In genomic region chr12:36793799-36794198, GRCm38 (mm10) we compare ENCODE assay signal across 19 mouse cellular contexts.
DNase-seq lines count a peak whose midpoint lies in the region; ATAC-seq and TF ChIP-seq lines count a peak whose summit lies in the region.
"Had no signal": no experiment of that assay in that cellular context is flagged by ENCODE, and none has a peak within 500 bp of the region (broad histone marks: within the 10 kb centered on the region; RNA-seq: fewer than 3 reads in every experiment).

No protein-coding gene starts in this region.

- no peak overlapping the region for H3K4me3 ChIP-seq in forebrain, embryonic 10.5 days
- no peak overlapping the region for H3K4me3 ChIP-seq in forebrain, postnatal 0 days (ENCODE audit: low read depth, low read length)
- no peak overlapping the region for H3K4me3 ChIP-seq in forebrain, embryonic 13.5 days
- H3K4me3 ChIP-seq in limb, embryonic 14.5 days (replicated peaks; ENCODE audit: low read length): no peak overlapping the region
- H3K4me3 ChIP-seq: embryonic facial prominence, embryonic 15.5 days; heart, embryonic 13.5 days; hindbrain, embryonic 10.5 days; left cerebral cortex, adult 2 months; liver, embryonic 15.5 days; midbrain, embryonic 12.5 days had no signal

- H3K27ac ChIP-seq in forebrain, embryonic 10.5 days: no peak overlapping the region
- no peak overlapping the region for H3K27ac ChIP-seq in forebrain, postnatal 0 days (ENCODE audit: low read depth, low read length)
- H3K27ac ChIP-seq in forebrain, embryonic 13.5 days: no peak overlapping the region
- no peak overlapping the region for H3K27ac ChIP-seq in limb, embryonic 14.5 days (replicated peaks; ENCODE audit: low read depth, low read length)
- H3K27ac ChIP-seq: embryonic facial prominence, embryonic 15.5 days; heart, embryonic 13.5 days; hindbrain, embryonic 10.5 days; left cerebral cortex, adult 2 months; liver, embryonic 15.5 days; midbrain, embryonic 12.5 days had no signal

- no peaks in the 10 kb centered on the region for H3K36me3 ChIP-seq in forebrain, embryonic 10.5 days (replicated peaks)
- no peaks in the 10 kb centered on the region for H3K36me3 ChIP-seq in forebrain, postnatal 0 days (ENCODE audit: insufficient read depth)
- H3K36me3 ChIP-seq in forebrain, embryonic 13.5 days (ENCODE audit: poor library complexity, severe bottlenecking): no peaks in the 10 kb centered on the region
- H3K36me3 ChIP-seq in limb, embryonic 14.5 days (ENCODE audit: control insufficient read depth, insufficient read depth, low read length): no peaks in the 10 kb centered on the region
- H3K36me3 ChIP-seq: embryonic facial prominence, embryonic 15.5 days; heart, embryonic 13.5 days; hindbrain, embryonic 10.5 days; liver, embryonic 15.5 days; midbrain, embryonic 12.5 days had no signal

- no peaks in the 10 kb centered on the region for H3K9me3 ChIP-seq in forebrain, embryonic 10.5 days
- no peaks in the 10 kb centered on the region for H3K9me3 ChIP-seq in forebrain, postnatal 0 days (ENCODE audit: low read length)
- H3K9me3 ChIP-seq in forebrain, embryonic 13.5 days (replicated peaks): no peaks in the 10 kb centered on the region
- H3K9me3 ChIP-seq in limb, embryonic 14.5 days (ENCODE audit: control insufficient read depth, low read length): no peaks in the 10 kb centered on the region
- H3K9me3 ChIP-seq: embryonic facial prominence, embryonic 15.5 days; heart, embryonic 13.5 days; hindbrain, embryonic 10.5 days; liver, embryonic 15.5 days; midbrain, embryonic 12.5 days had no signal

- peaks cover 71% of the 10 kb centered on the region for H3K27me3 ChIP-seq in forebrain, embryonic 10.5 days (ENCODE audit: poor library complexity, severe bottlenecking)
- no peaks in the 10 kb centered on the region; the same call in 1 of the 2 replicates for H3K27me3 ChIP-seq in forebrain, postnatal 0 days (ENCODE audit: insufficient read depth, low read length)
- peaks cover 13% of the 10 kb centered on the region for H3K27me3 ChIP-seq in forebrain, embryonic 13.5 days
- H3K27me3 ChIP-seq in limb, embryonic 14.5 days (ENCODE audit: control insufficient read depth, insufficient read depth, low read length): no peaks in the 10 kb centered on the region
- H3K27me3 ChIP-seq: embryonic facial prominence, embryonic 15.5 days; heart, embryonic 13.5 days; liver, embryonic 15.5 days; midbrain, embryonic 12.5 days had no signal

- H3K9ac ChIP-seq in forebrain, postnatal 0 days: no peak overlapping the region
- no peak overlapping the region for H3K9ac ChIP-seq in forebrain, embryonic 13.5 days
- H3K9ac ChIP-seq in limb, embryonic 14.5 days (ENCODE audit: low read depth, low read length, severe bottlenecking): no peak overlapping the region
- H3K9ac ChIP-seq: embryonic facial prominence, embryonic 15.5 days; heart, embryonic 13.5 days; liver, embryonic 15.5 days; midbrain, embryonic 12.5 days had no signal

- TF ChIP-seq POLR2A in limb, embryonic 14.5 days (IDR thresholded peaks at IDR 0.05; ENCODE audit: borderline replicate concordance, extremely low read depth, insufficient read depth, insufficient read length): no peak

- peaks cover 6% of the 10 kb centered on the region; the same call in 1 of the 2 replicates for H3K4me1 ChIP-seq in forebrain, embryonic 10.5 days
- no peaks in the 10 kb centered on the region for H3K4me1 ChIP-seq in forebrain, postnatal 0 days (ENCODE audit: insufficient read depth)
- H3K4me1 ChIP-seq in forebrain, embryonic 13.5 days: no peaks in the 10 kb centered on the region
- peaks cover 24% of the 10 kb centered on the region for H3K4me1 ChIP-seq in limb, embryonic 14.5 days (ENCODE audit: control insufficient read depth, insufficient read depth, low read length)
- H3K4me1 ChIP-seq: embryonic facial prominence, embryonic 15.5 days; heart, embryonic 13.5 days; hindbrain, embryonic 10.5 days; liver, embryonic 15.5 days; midbrain, embryonic 12.5 days had no signal

- no peak for TF ChIP-seq CTCF in forebrain, postnatal 0 days (IDR thresholded peaks at IDR 0.05; ENCODE audit: low read depth)

- 24% methylated on average over 2 of the region's 2 CpGs for WGBS in forebrain, embryonic 10.5 days
- 19% methylated on average over 2 of the region's 2 CpGs for WGBS in forebrain, postnatal 0 days
- 11% methylated on average over 2 of the region's 2 CpGs for WGBS in forebrain, embryonic 13.5 days
- WGBS in limb, embryonic 14.5 days: 8% methylated on average over 2 of the region's 2 CpGs

- peak; percentile 17 for DNase-seq in forebrain, embryonic 10.5 days (ENCODE audit: extremely low spot score, low spot score)
- DNase-seq in forebrain, postnatal 0 days: no peak
- peak; percentile 63 for DNase-seq in limb, embryonic 14.5 days (ENCODE audit: low spot score)
- DNase-seq in retina, postnatal 1 day: peak; percentile 1
- DNase-seq in cerebellum, adult 18-20 months: no peak
- DNase-seq in adrenal gland, adult 8-10 months: no peak
- DNase-seq in spleen, adult 18-20 months: no peak
- DNase-seq: cerebellum, adult 9-10 months; kidney, adult 2 months; lung, postnatal 36 days; right cerebral cortex, postnatal 25 days had no signal

- no peak overlapping the region for H3K4me2 ChIP-seq in forebrain, postnatal 0 days (ENCODE audit: low read depth)
- no peak overlapping the region for H3K4me2 ChIP-seq in forebrain, embryonic 13.5 days
- H3K4me2 ChIP-seq in limb, embryonic 14.5 days (replicated peaks; ENCODE audit: low read depth, low read length, severe bottlenecking): no peak overlapping the region
- H3K4me2 ChIP-seq: embryonic facial prominence, embryonic 15.5 days; heart, embryonic 13.5 days; liver, embryonic 15.5 days; midbrain, embryonic 12.5 days had no signal

- no peak for ATAC-seq in forebrain, postnatal 0 days
- ATAC-seq in forebrain, embryonic 13.5 days: peak; percentile 78
- ATAC-seq in limb, embryonic 14.5 days (ENCODE audit: low FRiP score, low read depth): peak; percentile 66
- ATAC-seq: Patski had no signal

Comparison
In these comparisons a context has a peak if more than half of its experiments do, and no peak if none do; other contexts are left out.
1. DNase-seq: peak in forebrain, embryonic 10.5 days (single experiment), limb, embryonic 14.5 days (single experiment) and retina, postnatal 1 day (single experiment); none in forebrain, postnatal 0 days (single experiment), cerebellum, adult 18-20 months (0 of 2), adrenal gland, adult 8-10 months (single experiment) and spleen, adult 18-20 months (0 of 2).